Mouse (Mus musculus) stomach, postnatal 0 days (tissue): Measurements from ENCODE around the gene Nktr. TPM values are rescaled to one million over a fixed set of nuclear protein-coding genes. Genes with fewer than 3 reads are reported as not detected.
A peak's percentile ranks its signal among the peaks of the same experiment; 100 is the strongest.

ENCODE experiments used
- ATAC-seq: fragments of 200-750 bp; cut with Nextera tagmentation; 2 replicates; pipeline ENCODE4 v1.8.0; 2017; ENCODE audit not compliant: low FRiP score, low TSS enrichment
- DNase-seq: peaks from one replicate; pipeline ENCODE4 v3.0.0-alpha.2; 2016; ENCODE audit warnings: low spot score
- H3K27ac ChIP-seq: fragments of 300-500 bp; sonication (generic); replicated peaks from 2 replicates; pipeline ENCODE4 v1.5.1; 2014; ENCODE audit warnings: mild to moderate bottlenecking, control low read depth
- H3K27me3 ChIP-seq: fragments of 300-500 bp; sonication (generic); 2 replicates; pipeline ENCODE4 v1.6.1; 2014; ENCODE audit warnings: low read length; ENCODE audit not compliant: control insufficient read depth, insufficient read depth
- H3K36me3 ChIP-seq: fragments of 300-500 bp; sonication (generic); 2 replicates; pipeline ENCODE4 v1.6.1; 2014; ENCODE audit warnings: low read length, mixed read lengths; ENCODE audit not compliant: control insufficient read depth, insufficient read depth
- H3K4me1 ChIP-seq: fragments of 300-500 bp; sonication (generic); replicated peaks from 2 replicates; pipeline ENCODE4 v1.6.1; 2014; ENCODE audit warnings: antibody characterized with exemption; ENCODE audit not compliant: control insufficient read depth, insufficient read depth
- H3K4me2 ChIP-seq: fragments of 300-500 bp; sonication (generic); replicated peaks from 2 replicates; pipeline ENCODE4 v1.6.1; 2014; ENCODE audit warnings: low read depth, mild to moderate bottlenecking, control low read depth, moderate library complexity
- H3K4me3 ChIP-seq: fragments of 300-500 bp; sonication (generic); 2 replicates; pipeline ENCODE4 v1.5.1; 2014; ENCODE audit warnings: low read depth, low read length, control low read depth
- H3K9ac ChIP-seq: fragments of 300-500 bp; sonication (generic); 2 replicates; pipeline ENCODE4 v1.6.1; 2014; ENCODE audit warnings: mild to moderate bottlenecking, low read length, control low read depth, mixed read lengths
- H3K9me3 ChIP-seq: fragments of 300-500 bp; sonication (generic); 2 replicates; pipeline ENCODE4 v1.6.1; 2016; ENCODE audit warnings: low read length; ENCODE audit not compliant: control insufficient read depth
- CTCF ChIP-seq: IDR thresholded peaks from 2 replicates; pipeline ENCODE4 v1.5.1; 2016; ENCODE audit warnings: antibody characterized with exemption, low read depth, mild to moderate bottlenecking, moderate library complexity
- EP300 ChIP-seq: optimal IDR thresholded peaks from 2 replicates; pipeline ENCODE3; 2016; ENCODE audit warnings: antibody characterized with exemption
- WGBS: fragments of 180-500 bp; shearing (Covaris S2); extraction: QIAGEN DNeasy Blood & Tissue Kit; methylation state at CpG from one replicate; pipeline ENCODE4 v1.1.7; 2014; 5-methylcytosine and 5-hydroxymethylcytosine counted together
- polyA plus RNA-seq: library from polyadenylated mRNA; unstranded; fragments of >200 nt; fragmentation: Nextera tagmentation; extraction: Ambion mirVana; gene quantifications from 2 replicates; pipeline ENCODE4 v1.2.1, GENCODE M21; 2015

Gene Nktr
- polyA plus RNA-seq, 1 experiment from 2014 or later, result 32.0 TPM

- no peak overlapping the region for H3K4me3 ChIP-seq
- H3K9me3 ChIP-seq, result no peaks in the 10 kb centered on the region
- peaks cover 3% of the 10 kb centered on the region; the same call in 1 of the 2 replicates for H3K36me3 ChIP-seq
- H3K27ac ChIP-seq, result no peak overlapping the region
- no peak for DNase-seq
- TF ChIP-seq CTCF (no peak), EP300 (no peak)
- WGBS, result 73% methylated on average over 7 of the region's 7 CpGs
- ATAC-seq, result no peak
- no peaks in the 10 kb centered on the region for H3K27me3 ChIP-seq
- H3K4me1 ChIP-seq, result no peaks in the 10 kb centered on the region
- no peak overlapping the region for H3K4me2 ChIP-seq
- no peak overlapping the region for H3K9ac ChIP-seq
These were observed 34.3 kb upstream of the Nktr start for GRCm38 (mm10) chr9:121684702-121685101.

DNA sequence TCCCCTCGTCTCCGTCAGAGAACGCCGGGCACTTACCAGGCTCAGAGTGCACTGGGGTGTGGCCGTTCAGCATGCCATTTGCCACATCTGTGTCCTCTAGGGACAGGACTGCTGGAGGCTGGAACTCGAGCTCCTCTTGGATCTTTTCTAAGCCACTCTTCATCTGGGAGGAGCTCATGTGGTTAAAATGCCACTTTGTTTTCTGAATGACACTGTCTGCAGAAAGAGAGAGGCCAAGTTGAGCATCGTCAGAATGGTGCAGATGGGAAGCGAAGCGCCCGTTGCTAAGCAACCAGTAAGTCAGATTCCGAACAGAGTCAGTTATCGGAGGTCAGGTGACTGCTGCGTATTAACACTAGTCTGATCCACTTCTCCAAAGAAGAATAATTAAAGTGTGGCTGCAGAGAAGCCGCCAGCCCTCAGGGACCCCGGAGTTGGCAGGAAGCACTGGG, 28.7 kb upstream of the Nktr start:
- Histone ChIP-seq H3K36me3 (no peaks in the 10 kb centered on the region), H3K4me3 (no peak overlapping the region), H3K4me2 (no peak overlapping the region), H3K27ac (no peak overlapping the region), H3K4me1 (no peaks in the 10 kb centered on the region), H3K9me3 (no peaks in the 10 kb centered on the region), H3K27me3 (no peaks in the 10 kb centered on the region), H3K9ac (no peak overlapping the region)
- ATAC-seq (no peak), DNase-seq (no peak)
- TF ChIP-seq EP300 (no peak), CTCF (no peak)
- 85% methylated on average over 15 of the region's 15 CpGs for WGBS

DNA sequence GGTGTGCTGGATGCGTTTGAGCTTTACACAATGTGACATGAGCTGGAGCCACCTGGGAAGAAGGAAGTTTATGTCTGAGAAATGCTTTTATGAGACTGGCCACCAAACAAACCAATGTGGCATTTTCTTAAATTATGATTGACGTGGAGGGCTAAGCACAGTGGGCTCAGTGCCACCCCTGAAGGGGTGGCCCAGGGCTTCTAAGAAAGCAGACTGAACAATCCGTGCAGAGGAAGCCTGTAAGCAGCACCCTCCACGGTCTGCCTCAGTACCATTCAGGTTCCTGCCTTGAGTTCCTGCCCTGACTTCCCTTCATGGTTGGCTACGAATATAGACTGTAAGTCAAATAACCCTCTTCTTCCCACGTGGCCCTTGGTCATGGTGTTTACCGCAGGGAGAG, 28.2 kb upstream of the Nktr start:
- H3K27ac ChIP-seq, result no peak overlapping the region
- H3K36me3 ChIP-seq, result no peaks in the 10 kb centered on the region
- 90% methylated on average over 7 of the region's 7 CpGs for WGBS
- H3K4me1 ChIP-seq, result no peaks in the 10 kb centered on the region
- H3K27me3 ChIP-seq, result no peaks in the 10 kb centered on the region
- TF ChIP-seq EP300, result no peak
- TF ChIP-seq CTCF, result no peak
- H3K4me3 ChIP-seq, result no peak overlapping the region
- no peak overlapping the region for H3K9ac ChIP-seq
- DNase-seq (no peak), ATAC-seq (no peak)
- H3K9me3 ChIP-seq, result no peaks in the 10 kb centered on the region
- H3K4me2 ChIP-seq, result no peak overlapping the region

DNA sequence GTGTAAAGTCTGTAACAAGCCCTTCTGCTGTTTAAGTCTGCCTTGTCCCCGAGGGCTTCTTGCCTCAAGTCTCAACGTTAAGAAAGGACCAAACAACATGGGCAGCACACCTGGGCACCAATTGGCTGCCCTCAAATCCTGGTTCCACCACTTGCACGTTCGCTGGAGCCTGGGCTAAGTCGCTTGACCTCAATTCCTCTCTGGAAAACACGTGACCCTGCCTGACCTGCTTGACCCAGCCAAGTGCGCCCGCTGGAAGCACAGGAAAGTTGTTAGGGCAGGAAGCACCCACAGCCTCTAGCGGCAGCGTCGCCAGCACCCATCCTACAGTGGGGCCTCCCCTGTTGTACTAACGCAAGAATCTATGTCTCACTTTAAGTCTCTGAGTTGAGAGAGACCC, 24.2 kb upstream of the Nktr start:
- TF ChIP-seq EP300 (no peak), CTCF (no peak)
- 76% methylated on average over 12 of the region's 12 CpGs for WGBS
- H3K27me3 ChIP-seq, result no peaks in the 10 kb centered on the region
- no peak for ATAC-seq
- H3K4me2 ChIP-seq, result no peak overlapping the region
- no peaks in the 10 kb centered on the region for H3K9me3 ChIP-seq
- no peaks in the 10 kb centered on the region for H3K4me1 ChIP-seq
- H3K27ac ChIP-seq, result no peak overlapping the region
- DNase-seq, result no peak
- no peak overlapping the region for H3K4me3 ChIP-seq
- no peak overlapping the region for H3K9ac ChIP-seq
- peaks cover 3% of the 10 kb centered on the region; the same call in 1 of the 2 replicates for H3K36me3 ChIP-seq

DNA sequence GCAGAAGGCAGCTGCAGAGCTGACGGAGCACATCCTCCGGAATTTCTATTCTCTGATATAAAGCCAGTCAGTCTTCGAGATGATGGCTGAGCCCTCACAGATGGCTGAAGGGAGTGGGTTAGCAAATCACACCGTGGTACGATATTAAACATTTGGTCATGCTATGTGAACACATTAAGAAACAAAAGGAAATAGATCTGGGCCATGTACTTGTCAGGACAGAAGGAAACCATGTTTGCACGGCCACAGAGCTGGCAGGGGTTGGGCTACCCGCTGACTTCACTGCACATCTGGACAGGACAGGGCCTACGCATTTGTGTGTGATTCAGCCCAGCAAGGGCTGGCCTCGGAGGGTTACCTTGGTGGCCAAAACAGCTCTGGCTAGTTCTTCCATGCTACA, 22.3 kb upstream of the Nktr start:
- H3K4me2 ChIP-seq, result no peak overlapping the region
- no peak overlapping the region for H3K9ac ChIP-seq
- H3K9me3 ChIP-seq, result no peaks in the 10 kb centered on the region
- WGBS, result 86% methylated on average over 9 of the region's 9 CpGs
- no peaks in the 10 kb centered on the region for H3K27me3 ChIP-seq
- no peak overlapping the region for H3K27ac ChIP-seq
- ATAC-seq (peak; percentile 16; the same call in 1 of the 2 replicates), DNase-seq (no peak)
- TF ChIP-seq CTCF (no peak), EP300 (no peak)
- H3K36me3 ChIP-seq, result peaks cover 3% of the 10 kb centered on the region; the same call in 1 of the 2 replicates
- H3K4me1 ChIP-seq, result no peaks in the 10 kb centered on the region
- H3K4me3 ChIP-seq, result no peak overlapping the region

DNA sequence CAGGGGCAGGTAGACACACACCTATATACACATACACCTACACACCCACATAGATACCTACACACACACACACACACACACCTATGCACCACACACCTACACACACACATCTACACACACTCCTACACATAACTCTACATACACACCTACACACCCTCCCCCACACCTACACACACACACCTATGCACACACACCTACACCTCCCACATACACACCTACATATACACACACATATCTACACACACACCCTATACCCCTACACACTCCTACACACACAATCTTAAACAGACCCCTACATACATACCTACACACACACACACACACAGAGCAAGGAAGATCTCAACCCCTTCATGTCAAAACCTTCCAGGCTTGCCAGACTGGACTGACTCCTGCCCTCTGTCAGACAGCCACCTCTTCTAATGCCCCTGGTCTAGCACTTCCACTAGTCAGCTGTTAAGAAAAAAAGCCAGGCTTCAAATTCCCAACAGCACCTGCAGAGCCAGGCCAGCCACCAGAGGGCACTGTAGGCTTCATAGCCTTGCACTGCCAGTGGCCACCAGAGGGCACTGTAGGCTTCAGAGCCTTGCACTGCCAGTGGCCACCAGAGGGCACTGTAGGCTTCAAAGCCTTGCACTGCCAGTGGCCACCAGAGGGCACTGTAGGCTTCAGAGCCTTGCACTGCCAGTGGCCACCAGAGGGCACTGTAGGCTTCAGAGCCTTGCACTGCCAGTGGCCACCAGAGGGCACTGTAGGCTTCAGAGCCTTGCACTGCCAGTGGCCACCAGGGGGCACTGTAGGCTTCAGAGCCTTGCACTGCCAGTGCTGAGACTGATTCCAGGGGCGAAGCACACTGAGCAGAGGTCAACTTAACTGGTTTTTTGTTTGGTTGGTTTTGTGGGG, 21.6 kb upstream of the Nktr start:
- 96% methylated on average over 1 of the region's 1 CpGs for WGBS

More for the DNA sequence above, 21.6 kb upstream of the Nktr start:
- no peak overlapping the region for H3K9ac ChIP-seq
- H3K9me3 ChIP-seq, result no peaks in the 10 kb centered on the region
- ATAC-seq (peak; percentile 76), DNase-seq (peak; percentile 60)
- H3K36me3 ChIP-seq, result peaks cover 3% of the 10 kb centered on the region; the same call in 1 of the 2 replicates
- no peak for TF ChIP-seq EP300
- peak; percentile 98 for TF ChIP-seq CTCF
- no peaks in the 10 kb centered on the region for H3K4me1 ChIP-seq
- H3K27me3 ChIP-seq, result no peaks in the 10 kb centered on the region
- no peak overlapping the region for H3K4me2 ChIP-seq
- H3K4me3 ChIP-seq, result no peak overlapping the region
- no peak overlapping the region for H3K27ac ChIP-seq
